Mouse (Mus musculus) MEL (cell line): ENCODE measurements around the gene Zbtb24. TPM values are rescaled to one million over a fixed set of nuclear protein-coding genes. Genes with fewer than 3 reads are reported as not detected.
A peak's percentile ranks its signal among the peaks of the same experiment; 100 is the strongest.

ENCODE experiments used
- DNase-seq: peaks from one replicate; pipeline ENCODE4 v3.0.0; 2011; ENCODE audit warnings: low read depth, low spot score
- H3K27ac ChIP-seq: 2 replicates; pipeline ENCODE4 v1.5.1; 2012; ENCODE audit warnings: low read depth, mild to moderate bottlenecking, control low read depth, low read length, moderate library complexity; ENCODE audit not compliant: control insufficient read depth
- H3K27me3 ChIP-seq, 2 experiments: fragments of 150-350 bp in 1 of 2; sonication (generic) in 1 of 2; 2 replicates each; pipeline ENCODE4 v1.6.1; 2012; ENCODE audit warnings: low read length in 2 of 2, mild to moderate bottlenecking in 2 of 2, improper control_type of control experiment in 1 of 2, moderate library complexity in 1 of 2; ENCODE audit not compliant: insufficient read depth in 2 of 2, control insufficient read depth in 1 of 2
- H3K36me3 ChIP-seq, 2 experiments: 2 replicates each; pipeline ENCODE4 v1.6.1; 2012 to 2014; ENCODE audit warnings: low read length in 2 of 2, improper control_type of control experiment in 1 of 2, inconsistent platforms in 1 of 2, mild to moderate bottlenecking in 1 of 2; ENCODE audit not compliant: insufficient read depth in 2 of 2, control insufficient read depth in 1 of 2
- H3K4me1 ChIP-seq, 2 experiments: fragments of 150-350 bp in 1 of 2; sonication (generic) in 1 of 2; 2 replicates each; pipeline ENCODE4 v1.6.1; 2012; ENCODE audit warnings: low read length in 2 of 2, improper control_type of control experiment in 1 of 2, mild to moderate bottlenecking in 1 of 2; ENCODE audit not compliant: insufficient read depth in 2 of 2, control insufficient read depth in 1 of 2
- H3K4me3 ChIP-seq, 2 experiments: fragments of 150-350 bp in 1 of 2; sonication (generic) in 1 of 2; 2 replicates each; pipeline ENCODE4 v1.5.1; 2012; ENCODE audit warnings: low read depth in 2 of 2, low read length in 2 of 2, mild to moderate bottlenecking in 2 of 2, moderate library complexity in 2 of 2, control low read depth in 1 of 2, improper control_type of control experiment in 1 of 2; ENCODE audit not compliant: control insufficient read depth in 1 of 2, insufficient read depth in 1 of 2
- H3K79me2 ChIP-seq: 2 replicates; pipeline ENCODE4 v1.6.1; 2012; ENCODE audit warnings: mild to moderate bottlenecking, low read length, moderate library complexity; ENCODE audit not compliant: control insufficient read depth, poor library complexity, insufficient read depth
- H3K9ac ChIP-seq: 2 replicates; pipeline ENCODE4 v1.6.1; 2012; ENCODE audit warnings: low read depth, mild to moderate bottlenecking, control low read depth, low read length, moderate library complexity; ENCODE audit not compliant: control insufficient read depth, poor library complexity, severe bottlenecking
- H3K9me3 ChIP-seq: fragments of 150-350 bp; sonication (generic); replicated peaks from 2 replicates; pipeline ENCODE4 v1.6.1; 2012; ENCODE audit warnings: mild to moderate bottlenecking, low read length, improper control_type of control experiment, moderate library complexity; ENCODE audit not compliant: insufficient read depth
- BHLHE40 ChIP-seq: IDR thresholded peaks from 2 replicates; pipeline ENCODE4 v1.6.1; 2012; ENCODE audit warnings: low read depth, mild to moderate bottlenecking, inconsistent platforms, low read length, improper control_type of control experiment, borderline replicate concordance
- CHD1 ChIP-seq: IDR thresholded peaks from 2 replicates; pipeline ENCODE4 v1.6.1; 2012; ENCODE audit warnings: low read depth, mild to moderate bottlenecking, inconsistent platforms, low read length, improper control_type of control experiment
- CHD2 ChIP-seq: IDR thresholded peaks from 2 replicates; pipeline ENCODE4 v1.6.1; 2011; ENCODE audit warnings: low read length, improper control_type of control experiment
- CTCF ChIP-seq, 3 experiments: IDR thresholded peaks in 2 of 3; conservative IDR thresholded peaks in 1 of 3; 2 replicates each; pipeline ENCODE4 v1.5.1; 2011 to 2012; ENCODE audit warnings: low read length in 3 of 3, low read depth in 2 of 3, mild to moderate bottlenecking in 2 of 3, improper control_type of control experiment in 1 of 3, inconsistent platforms in 1 of 3, mixed read lengths in 1 of 3, moderate library complexity in 1 of 3; ENCODE audit not compliant: control insufficient read depth in 1 of 3, insufficient read depth in 1 of 3, poor library complexity in 1 of 3, severe bottlenecking in 1 of 3
- E2F4 ChIP-seq: IDR thresholded peaks from 2 replicates; pipeline ENCODE4 v1.6.1; 2011; ENCODE audit warnings: low read depth, low read length, improper control_type of control experiment, borderline replicate concordance
- ELF1 ChIP-seq: IDR thresholded peaks from 2 replicates; pipeline ENCODE4 v1.6.1; 2014; ENCODE audit warnings: low read depth, mild to moderate bottlenecking, inconsistent platforms, low read length, improper control_type of control experiment, moderate library complexity
- ETS1 ChIP-seq: IDR thresholded peaks from 2 replicates; pipeline ENCODE4 v1.6.1; 2012; ENCODE audit warnings: low read depth, mild to moderate bottlenecking, inconsistent platforms, low read length, improper control_type of control experiment, moderate library complexity
- GATA1 ChIP-seq: IDR thresholded peaks from 2 replicates; pipeline ENCODE4 v1.6.1; 2011; ENCODE audit warnings: low read depth, low read length, improper control_type of control experiment
- HCFC1 ChIP-seq: IDR thresholded peaks from 2 replicates; pipeline ENCODE4 v1.6.1; 2012; ENCODE audit warnings: low read depth, mild to moderate bottlenecking, inconsistent platforms, low read length, improper control_type of control experiment, moderate library complexity
- JUND ChIP-seq: IDR thresholded peaks from 2 replicates; pipeline ENCODE4 v1.6.1; 2011; ENCODE audit warnings: low read depth, mild to moderate bottlenecking, improper control_type of control experiment, low read length
- KAT2A ChIP-seq: conservative IDR thresholded peaks from 2 replicates; pipeline ENCODE4 v1.6.1; 2012; ENCODE audit warnings: low read depth, low read length, improper control_type of control experiment, inconsistent platforms
- MAFK ChIP-seq: IDR thresholded peaks from 2 replicates; pipeline ENCODE4 v1.6.1; 2011; ENCODE audit warnings: low read depth, mild to moderate bottlenecking, low read length, improper control_type of control experiment, borderline replicate concordance
- MAX ChIP-seq: IDR thresholded peaks from 2 replicates; pipeline ENCODE4 v1.6.1; 2011; ENCODE audit warnings: low read length, improper control_type of control experiment
- MXI1 ChIP-seq: IDR thresholded peaks from 2 replicates; pipeline ENCODE4 v1.6.1; 2011; ENCODE audit warnings: mild to moderate bottlenecking, low read depth, low read length, improper control_type of control experiment
- MYB ChIP-seq: IDR thresholded peaks from 2 replicates; pipeline ENCODE4 v1.6.1; 2011; ENCODE audit warnings: mild to moderate bottlenecking, low read depth, low read length, improper control_type of control experiment
- MYC ChIP-seq: IDR thresholded peaks from 2 replicates; pipeline ENCODE4 v1.6.1; 2011; ENCODE audit warnings: low read depth, mild to moderate bottlenecking, low read length, improper control_type of control experiment, moderate library complexity
- POLR2A ChIP-seq, 2 experiments: IDR thresholded peaks; 2 replicates each; pipeline ENCODE4 v1.6.1; 2011 to 2012; ENCODE audit warnings: low read length in 2 of 2, mild to moderate bottlenecking in 2 of 2, control low read depth in 1 of 2, improper control_type of control experiment in 1 of 2, low read depth in 1 of 2, moderate library complexity in 1 of 2; ENCODE audit not compliant: control insufficient read depth in 1 of 2, insufficient read depth in 1 of 2, poor library complexity in 1 of 2
- POLR2AphosphoS5 ChIP-seq: IDR thresholded peaks from 2 replicates; pipeline ENCODE4 v1.6.1; 2012; ENCODE audit warnings: low read depth, borderline replicate concordance, mild to moderate bottlenecking, inconsistent platforms, low read length, moderate library complexity, mixed read lengths
- RCOR1 ChIP-seq: IDR thresholded peaks from 2 replicates; pipeline ENCODE4 v1.6.1; 2012; ENCODE audit warnings: low read depth, mild to moderate bottlenecking, inconsistent platforms, low read length, improper control_type of control experiment
- SIN3A ChIP-seq: IDR thresholded peaks from 2 replicates; pipeline ENCODE4 v1.6.1; 2012; ENCODE audit warnings: low read length, improper control_type of control experiment, inconsistent platforms
- SMC3 ChIP-seq: IDR thresholded peaks from 2 replicates; pipeline ENCODE4 v1.6.1; 2011; ENCODE audit warnings: low read depth, low read length, improper control_type of control experiment
- TAL1 ChIP-seq: IDR thresholded peaks from 2 replicates; pipeline ENCODE4 v1.6.1; 2012; ENCODE audit warnings: mild to moderate bottlenecking, inconsistent platforms, low read length, moderate library complexity, mixed read lengths
- USF1 ChIP-seq: IDR thresholded peaks from 2 replicates; pipeline ENCODE4 v1.6.1; 2014; ENCODE audit warnings: low read depth, mild to moderate bottlenecking, inconsistent platforms, low read length, improper control_type of control experiment, moderate library complexity
- ZC3H11A ChIP-seq: IDR thresholded peaks from 2 replicates; pipeline ENCODE4 v1.6.1; 2012; ENCODE audit warnings: low read depth, mild to moderate bottlenecking, inconsistent platforms, low read length, improper control_type of control experiment
- ZKSCAN1 ChIP-seq: IDR thresholded peaks from 2 replicates; pipeline ENCODE4 v1.6.1; 2012; ENCODE audit warnings: low read depth, mild to moderate bottlenecking, inconsistent platforms, low read length, improper control_type of control experiment, moderate library complexity
- ZMIZ1 ChIP-seq: IDR thresholded peaks from 2 replicates; pipeline ENCODE4 v1.6.1; 2012; ENCODE audit warnings: low read depth, mild to moderate bottlenecking, inconsistent platforms, low read length, improper control_type of control experiment, moderate library complexity
- polyA plus RNA-seq, 2 experiments: library from polyadenylated mRNA; stranded (reverse) in 1 of 2; unstranded in 1 of 2; fragments of >175 nt in 1 of 2; fragments of >200 nt in 1 of 2; gene quantifications; 2 replicates each; pipeline versions ENCODE4 v1.2.1 to v1.2.4; 2012; ENCODE audit warnings: low replicate concordance in 2 of 2, low read depth in 1 of 2; ENCODE audit not compliant: insufficient read length in 2 of 2, insufficient read depth in 1 of 2, missing spikeins in 1 of 2
- total RNA-seq: library from RNA; depleted of rRNA; stranded (reverse); fragments of 300-350 nt; gene quantifications from 2 replicates; pipeline ENCODE4 v1.2.3, GENCODE M21; 2012

The Zbtb24 gene
- total and polyA plus RNA-seq, 3 experiments, result 7.6 to 11.0 TPM; not detected in 1

GRCm38 (mm10) chr10:41480938-41481880 lies 31.0 kb downstream of the Zbtb24 start:
- DNase-seq, result peak; percentile 51
- no peak overlapping the region for H3K4me3 ChIP-seq
- no peaks in the 10 kb centered on the region for H3K79me2 ChIP-seq
- H3K9me3 ChIP-seq, result no peaks in the 10 kb centered on the region
- no peak for TF ChIP-seq CHD2
- peak; percentile 65 for TF ChIP-seq ETS1
- no peak for TF ChIP-seq ZKSCAN1
- TF ChIP-seq SIN3A, result peak; percentile 45; the same call in 1 of the 2 replicates
- 0 out of 2 replicates have a peak, but pooled peaks have one; percentile 10 for TF ChIP-seq TAL1
- no peak for TF ChIP-seq MAX
- TF ChIP-seq JUND, result no peak
- no peak for TF ChIP-seq ZMIZ1
- TF ChIP-seq USF1, result no peak
- TF ChIP-seq POLR2AphosphoS5, result no peak
- TF ChIP-seq SMC3, result no peak
- TF ChIP-seq RCOR1, result no peak
- TF ChIP-seq MYC, result no peak
- no peak for TF ChIP-seq BHLHE40
- no peak for TF ChIP-seq MYB
- no peak for TF ChIP-seq CHD1
- TF ChIP-seq CTCF (IDR thresholded peaks at IDR 0.05 in 2 of 3, conservative IDR thresholded peaks at IDR 0.05 in 1 of 3; ENCODE audit: control insufficient read depth in 1 of 3, insufficient read depth in 1 of 3, low read depth in 2 of 3, low read length in 3 of 3, poor library complexity in 1 of 3, severe bottlenecking in 1 of 3), result no peak
- TF ChIP-seq MAFK, result no peak
- TF ChIP-seq KAT2A, result no peak
- TF ChIP-seq GATA1, result 0 out of 2 replicates have a peak, but pooled peaks have one; percentile 45
- no peak for TF ChIP-seq ZC3H11A
- no peak for TF ChIP-seq HCFC1
- TF ChIP-seq POLR2A (IDR thresholded peaks at IDR 0.05; ENCODE audit: control insufficient read depth in 1 of 2, insufficient read depth in 1 of 2, low read depth in 1 of 2, low read length in 2 of 2, poor library complexity in 1 of 2), result no peak
- TF ChIP-seq E2F4, result no peak
- peak; percentile 29; the same call in 1 of the 2 replicates for TF ChIP-seq MXI1
- TF ChIP-seq ELF1, result no peak
- TF ChIP-seq, all 39 proteins: peak for 5
- Histone ChIP-seq H3K27me3 (no peaks in the 10 kb centered on the region), H3K27ac (no peak overlapping the region), H3K9ac (no peak overlapping the region), H3K36me3 (peaks cover 0 to 3% of the 10 kb centered on the region in 2 experiments; a peak in 1 of 4 replicates), H3K4me1 (peaks cover 0 to 7% of the 10 kb centered on the region in 2 experiments; a peak in 3 of 4 replicates)
